Mouse (Mus musculus) urinary bladder, adult 2 months (tissue): ENCODE measurements around the gene Cntn5. TPM values are rescaled to one million over a fixed set of nuclear protein-coding genes. Genes with fewer than 3 reads are reported as not detected.

ENCODE experiments used
- DNase-seq: peaks from one replicate; pipeline ENCODE4 v3.0.0; 2022; ENCODE audit warnings: low spot score
- polyA plus RNA-seq: library from polyadenylated mRNA; depleted of rRNA; stranded (reverse); fragments of >200 nt; gene quantifications from 2 replicates; pipeline ENCODE4 v1.2.3, GENCODE M21; 2012

Gene Cntn5
- polyA plus RNA-seq, 1 experiment, result 0.01 TPM

GRCm38 (mm10) chr9:9937444-9938436 is 966.8 kb downstream of the Cntn5 start:
- DNase-seq, result no peak

DNA sequence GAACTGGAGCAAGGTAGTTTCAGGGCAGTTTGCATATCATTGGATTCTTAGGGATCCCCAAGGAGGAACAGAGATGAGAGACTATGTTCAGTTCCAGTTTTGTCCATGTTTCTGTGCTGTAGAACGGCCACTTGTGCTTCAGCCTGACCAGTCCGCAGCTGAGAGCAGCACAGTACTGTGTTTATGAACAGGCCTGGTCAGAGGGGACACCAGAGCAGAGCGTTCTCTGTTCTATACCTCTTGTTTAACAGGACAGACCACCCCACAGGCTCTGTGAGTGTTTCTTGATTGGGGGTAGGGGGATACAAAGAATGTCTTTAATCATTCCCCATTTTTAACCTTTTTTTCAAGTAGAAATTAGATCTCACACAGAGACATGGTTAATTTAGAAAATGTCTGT is 984.0 kb downstream of the Cntn5 start:
- no peak for DNase-seq

DNA sequence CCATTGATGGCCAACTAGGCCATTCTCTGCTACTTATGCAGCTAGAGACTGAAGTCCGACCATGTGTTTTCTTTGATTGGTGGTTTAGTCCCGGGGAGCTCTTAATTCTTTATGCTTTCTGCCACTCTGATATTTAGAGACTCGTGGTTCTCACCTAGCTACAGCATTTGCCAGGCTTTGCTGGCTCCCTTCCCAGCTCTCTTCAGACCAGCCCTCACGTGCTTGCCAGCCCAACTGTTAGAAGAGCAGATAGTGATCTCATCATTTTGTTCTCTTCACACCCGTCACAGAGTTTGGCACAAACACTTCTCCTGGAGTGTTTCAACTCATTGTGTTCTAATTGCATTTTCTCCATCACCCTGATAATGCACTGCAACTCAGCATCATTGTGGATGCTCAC is 1005.5 kb downstream of the Cntn5 start:
- DNase-seq, result no peak

DNA sequence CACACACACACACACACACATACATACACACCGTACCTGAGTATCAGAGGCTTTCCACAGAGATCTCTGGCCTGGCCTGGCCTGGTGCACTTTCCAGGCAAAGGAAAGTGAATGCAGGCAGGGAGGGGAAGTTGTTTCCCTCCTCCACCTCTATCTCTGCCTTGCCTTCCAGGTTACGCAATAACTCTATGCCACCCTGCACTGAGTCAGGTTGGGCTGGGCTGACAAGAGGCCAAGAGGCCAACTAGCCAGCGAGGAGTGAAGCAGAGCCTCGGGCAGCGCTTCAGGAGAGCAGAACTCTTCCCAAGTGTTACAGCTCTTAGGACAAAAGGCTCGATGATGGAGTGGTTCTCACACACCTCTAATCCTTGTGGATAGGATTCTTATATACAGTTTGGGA is 1018.4 kb downstream of the Cntn5 start:
- no peak for DNase-seq

GRCm38 (mm10) chr9:9882779-9883383 is 1021.7 kb downstream of the Cntn5 start:
- DNase-seq, result no peak

GRCm38 (mm10) chr9:9872112-9873035 is 1032.2 kb downstream of the Cntn5 start:
- no peak for DNase-seq

DNA sequence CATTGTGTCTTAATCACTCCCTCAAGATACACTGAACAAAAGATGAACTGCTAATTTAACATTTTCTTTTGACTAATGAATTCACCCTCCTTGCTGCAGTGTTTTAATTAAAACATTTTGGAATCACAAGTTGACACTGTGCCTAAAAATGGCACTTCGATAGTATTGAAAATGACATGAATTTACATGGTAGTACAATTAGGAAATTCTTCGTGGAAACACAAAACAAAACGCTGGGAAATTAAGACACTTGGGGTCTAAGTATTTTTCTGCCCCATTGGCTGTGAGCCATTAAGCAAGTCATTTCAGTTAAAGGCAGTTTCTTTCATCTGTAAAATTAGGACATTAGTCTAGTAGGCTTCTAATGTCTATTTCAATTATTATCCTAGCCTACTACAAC is 1043.9 kb downstream of the Cntn5 start:
- no peak for DNase-seq

DNA sequence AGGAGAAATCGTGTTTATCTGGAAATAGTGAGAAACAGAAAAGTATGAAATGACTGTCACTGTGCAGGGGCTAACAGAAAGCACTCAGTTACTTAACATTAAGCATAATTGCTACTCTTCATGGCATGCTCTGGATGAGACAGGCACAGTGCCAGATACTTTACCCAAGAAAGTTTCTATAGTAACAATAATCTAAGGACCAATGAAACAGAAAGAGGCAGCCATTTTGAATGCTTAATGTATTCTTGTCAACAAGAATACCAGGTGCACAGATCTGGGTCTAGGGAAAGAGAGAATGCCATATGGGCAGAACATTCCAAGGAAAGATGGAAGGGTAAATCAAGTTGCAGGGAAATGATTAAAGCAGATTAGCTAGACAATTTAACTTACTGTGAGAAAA is 1045.3 kb downstream of the Cntn5 start:
- no peak for DNase-seq

- no peak for DNase-seq
These were observed 1049.8 kb downstream of the Cntn5 start for GRCm38 (mm10) chr9:9854791-9855190.

GRCm38 (mm10) chr9:9830231-9830630 is 1074.3 kb downstream of the Cntn5 start:
- no peak for DNase-seq

DNA sequence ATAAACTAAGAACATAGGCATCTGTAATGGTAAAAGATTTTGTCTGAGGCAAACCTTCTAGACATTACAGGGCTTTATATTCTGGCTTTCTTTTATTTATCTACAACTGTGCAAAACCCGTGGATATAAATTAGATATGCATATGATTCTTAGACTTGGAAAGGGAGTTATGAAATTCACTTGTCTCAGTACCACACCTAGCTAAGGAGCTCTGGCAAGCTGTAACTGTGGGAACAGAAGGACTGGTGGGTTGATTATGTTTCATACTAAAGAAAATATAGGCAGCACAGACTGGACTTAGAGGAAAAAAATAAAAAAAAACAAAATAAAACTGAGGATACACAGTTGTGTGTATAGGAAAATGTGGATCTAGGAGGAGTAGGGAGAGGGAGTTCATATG is 1084.6 kb downstream of the Cntn5 start:
- DNase-seq, result no peak

- DNase-seq, result no peak
These were observed 1087.1 kb downstream of the Cntn5 start for GRCm38 (mm10) chr9:9817477-9817876.

DNA sequence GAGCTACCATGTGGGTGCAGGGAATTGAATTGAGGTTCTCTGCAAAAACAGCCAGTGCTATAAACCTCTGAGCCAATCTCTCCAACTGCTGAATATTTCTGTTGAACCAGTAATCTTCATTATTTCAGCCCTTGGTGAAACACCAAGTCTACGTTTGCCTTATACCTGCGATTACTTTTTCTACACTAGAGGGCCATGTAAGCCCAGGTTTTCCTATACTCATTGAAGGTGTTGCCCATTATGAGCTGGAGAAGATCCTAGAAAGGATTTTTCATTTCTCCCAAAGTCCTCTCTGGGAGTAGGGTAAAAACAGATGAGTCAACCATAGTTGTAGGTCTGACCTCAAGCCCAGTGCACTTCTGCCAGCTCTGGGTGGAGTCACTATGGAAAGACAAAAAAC is 1105.0 kb downstream of the Cntn5 start:
- no peak for DNase-seq

- no peak for DNase-seq
These were observed 1120.9 kb downstream of the Cntn5 start for GRCm38 (mm10) chr9:9783680-9784079.

DNA sequence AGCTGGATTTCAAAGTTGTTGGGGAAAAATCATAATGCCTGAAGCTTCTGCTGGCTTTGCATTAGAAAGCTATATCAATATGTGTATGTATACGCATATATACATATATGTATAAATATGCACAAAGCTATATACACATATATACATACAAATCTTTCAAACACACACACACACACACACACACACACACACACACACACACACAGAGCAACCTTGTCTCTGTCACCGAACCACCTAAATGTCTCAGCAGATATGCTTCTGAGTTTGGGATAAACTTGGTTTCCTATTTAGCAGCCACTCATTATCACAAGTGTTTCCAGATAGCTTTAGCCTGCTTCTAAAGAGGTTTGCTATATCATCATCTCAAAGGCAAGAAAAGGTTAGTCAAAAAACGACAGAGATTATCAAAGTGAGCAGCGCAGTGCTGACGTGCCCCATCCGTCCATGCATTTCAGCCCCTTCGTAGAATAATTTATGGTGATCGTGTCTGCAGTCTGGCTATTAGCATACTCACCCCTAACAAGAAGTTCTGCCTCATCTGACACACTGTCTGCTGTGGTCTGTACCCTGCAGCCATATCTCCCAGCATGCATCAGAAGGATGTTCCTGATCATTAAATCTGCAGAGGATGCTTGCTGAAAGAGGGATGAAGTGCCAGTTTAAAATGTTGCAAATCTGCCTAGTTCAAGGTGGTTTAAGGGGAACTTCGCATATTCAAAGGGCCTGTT is 1123.3 kb downstream of the Cntn5 start:
- DNase-seq, result no peak

DNA sequence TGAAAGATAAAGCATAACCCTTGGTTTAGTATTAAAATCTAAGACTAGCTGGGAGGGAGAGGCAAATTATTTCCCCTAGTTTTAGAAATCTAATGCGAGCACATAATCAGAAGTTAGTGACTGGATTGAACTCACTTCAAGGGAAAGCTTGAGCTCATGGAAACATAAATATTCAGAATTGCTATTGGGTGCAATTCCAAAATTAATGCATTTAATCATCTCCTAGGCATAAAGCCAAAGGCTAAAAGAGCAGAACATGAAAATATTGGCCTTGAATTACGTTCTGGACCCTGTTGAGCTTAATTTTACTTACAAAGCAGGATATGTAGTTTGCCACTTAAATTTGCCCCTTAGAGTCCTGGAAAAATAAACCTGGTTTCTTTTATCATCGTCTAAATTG is 1124.9 kb downstream of the Cntn5 start:
- DNase-seq, result no peak

DNA sequence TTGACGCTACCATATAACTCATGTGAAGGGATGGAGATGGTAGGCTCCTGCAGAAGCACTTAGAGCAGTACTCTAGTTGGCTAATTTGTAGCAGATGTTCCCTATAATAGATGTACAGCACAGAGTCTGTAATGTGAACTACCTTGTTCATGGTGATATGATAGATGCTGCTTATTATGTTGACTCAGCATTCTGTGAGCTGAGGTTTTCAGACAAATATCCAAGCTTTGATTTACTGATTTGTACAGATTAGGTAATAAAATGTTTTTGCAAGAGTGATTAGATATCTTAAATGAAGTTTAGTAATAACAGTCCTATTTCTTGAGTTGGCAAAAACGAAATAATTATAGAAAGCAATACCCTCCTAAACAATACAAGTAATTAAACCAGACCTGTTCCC is 1133.8 kb downstream of the Cntn5 start:
- no peak for DNase-seq

DNA sequence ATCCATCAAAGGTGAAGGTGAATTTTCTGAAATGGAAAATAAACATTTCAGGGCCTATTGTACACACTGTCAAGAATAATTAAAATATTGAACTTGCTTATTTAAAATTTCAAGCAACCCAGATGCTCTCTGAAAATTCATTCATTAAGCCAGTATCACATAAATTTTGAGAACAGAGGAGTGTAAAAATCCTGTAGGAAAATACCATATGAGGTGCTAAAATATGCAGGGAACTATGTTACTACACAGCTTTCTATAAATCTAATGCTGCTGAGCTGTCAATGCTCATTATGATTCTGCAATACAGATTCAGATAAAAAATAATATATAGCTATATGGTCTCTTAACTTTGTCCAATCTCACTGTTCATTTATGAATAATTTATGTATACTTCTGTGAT is 1134.9 kb downstream of the Cntn5 start:
- DNase-seq, result no peak

DNA sequence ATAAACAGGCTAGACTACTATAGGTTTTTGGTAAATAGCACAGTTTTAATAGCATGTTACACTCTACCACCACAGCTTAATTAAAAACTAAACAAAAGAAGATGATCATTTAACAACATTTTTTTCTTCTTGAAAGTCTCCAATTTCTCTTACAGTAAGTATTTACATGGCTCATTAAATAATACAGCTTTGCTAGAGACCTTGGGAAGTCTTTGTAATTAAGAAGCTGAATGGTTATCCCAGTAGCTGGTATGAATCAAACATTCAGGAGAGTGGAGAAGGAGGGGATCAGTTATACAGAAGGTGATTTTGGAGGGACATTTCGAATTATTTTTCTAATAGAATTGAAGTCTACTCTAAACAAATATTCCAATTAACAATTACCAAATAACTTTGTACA is 1186.4 kb downstream of the Cntn5 start:
- no peak for DNase-seq

- DNase-seq, result no peak
These were observed 1195.9 kb downstream of the Cntn5 start for GRCm38 (mm10) chr9:9708671-9709070.

DNA sequence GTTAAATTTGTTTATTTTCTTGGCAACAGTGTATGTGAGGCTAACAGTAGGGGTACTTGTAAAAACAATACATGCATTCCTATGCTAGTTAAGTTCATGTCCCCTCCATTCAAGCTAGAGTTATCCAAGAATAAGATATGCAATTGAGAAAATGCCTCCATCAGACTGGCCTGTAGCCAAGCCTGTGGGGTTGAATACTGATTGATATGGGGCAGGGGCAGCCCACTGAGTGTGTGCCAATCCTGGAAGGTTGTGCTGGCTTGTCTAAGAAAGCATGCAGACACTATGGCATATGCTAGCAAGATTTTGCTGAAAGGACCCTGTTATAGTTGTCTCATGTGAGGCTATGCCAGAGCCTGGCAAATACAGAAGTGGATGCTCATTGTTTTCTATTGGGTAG is 1196.8 kb downstream of the Cntn5 start:
- DNase-seq, result no peak
